Mouse (Mus musculus): ENCODE data around the gene Inhbb.

DNA sequence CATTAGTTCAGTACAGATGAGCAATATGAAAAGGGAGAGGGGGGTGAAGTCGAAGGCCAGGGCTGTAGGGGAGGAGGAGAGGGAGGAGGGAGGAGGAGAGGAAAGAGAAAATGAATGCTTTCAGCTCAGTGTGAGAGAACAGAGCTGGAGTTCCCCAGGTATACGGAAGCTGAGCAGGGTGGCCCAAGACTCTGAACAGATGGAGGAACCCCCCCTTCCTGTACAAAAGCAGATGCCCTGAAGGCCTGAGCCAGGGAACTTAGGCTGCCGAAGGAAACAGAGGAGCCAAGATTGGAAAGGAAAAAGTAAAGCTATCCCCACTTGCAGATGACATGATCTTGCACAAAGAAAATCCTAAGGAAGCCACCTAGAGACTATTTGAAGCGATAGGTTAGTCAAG, 20.8 kb downstream of the Inhbb start:
- TF ChIP-seq POLR2AphosphoS5 (IDR thresholded peaks at IDR 0.05; ENCODE audit: borderline replicate concordance, low read depth, low read length): no peak
- TF ChIP-seq GATA1 (IDR thresholded peaks at IDR 0.05; ENCODE audit: low read depth, low read length): no peak
- no peak for TF ChIP-seq MEF2A (IDR thresholded peaks at IDR 0.05; ENCODE audit: extremely low read depth, insufficient replicate concordance, low read depth, low read length, poor library complexity, severe bottlenecking)
- TF ChIP-seq NELFE (IDR thresholded peaks at IDR 0.05; ENCODE audit: low read depth, low read length): no peak
- no peak for TF ChIP-seq CTCF (IDR thresholded peaks at IDR 0.05 in 2 of 3, conservative IDR thresholded peaks at IDR 0.05 in 1 of 3; ENCODE audit: control insufficient read depth in 1 of 3, insufficient read depth in 1 of 3, low read depth in 2 of 3, low read length in 3 of 3, poor library complexity in 1 of 3, severe bottlenecking in 1 of 3)
- TF ChIP-seq POLR2A (IDR thresholded peaks at IDR 0.05; ENCODE audit: control insufficient read depth in 1 of 2, insufficient read depth in 1 of 2, low read depth in 1 of 2, low read length in 2 of 2, poor library complexity in 1 of 2): no peak
- no peak for TF ChIP-seq ZNF384 (IDR thresholded peaks at IDR 0.05; ENCODE audit: low read depth, low read length)
- no peak for TF ChIP-seq ELF1 (IDR thresholded peaks at IDR 0.05; ENCODE audit: low read depth, low read length)
- no peak for TF ChIP-seq CHD1 (IDR thresholded peaks at IDR 0.05; ENCODE audit: low read depth, low read length)
- no peak for TF ChIP-seq SMC3 (IDR thresholded peaks at IDR 0.05; ENCODE audit: low read depth, low read length)
- TF ChIP-seq TBP (IDR thresholded peaks at IDR 0.05; ENCODE audit: low read depth, low read length): no peak
- TF ChIP-seq JUND (IDR thresholded peaks at IDR 0.05; ENCODE audit: low read depth, low read length): no peak
- no peak for TF ChIP-seq E2F4 (IDR thresholded peaks at IDR 0.05; ENCODE audit: borderline replicate concordance, low read depth, low read length)

Measured in MEL (cell line).